Mouse (Mus musculus) adrenal gland, adult 8-10 months (tissue): ENCODE data around the gene Slc37a3. TPM values are rescaled to one million over a fixed set of nuclear protein-coding genes. Genes with fewer than 3 reads are reported as not detected.
"Not testable (repeated sequence)": the region's sequence is repeated elsewhere in the genome, so short reads cannot be mapped to it uniquely, and the experiment has no call there.

ENCODE experiments used
- DNase-seq: peaks from one replicate; pipeline ENCODE4 v3.0.0; 2022
- total RNA-seq, 4 experiments: library from RNA; stranded (reverse); gene quantifications; 2 replicates each; pipeline ENCODE4 v1.2.4; 2022

Gene Slc37a3
- 10 to 100 TPM; 32.3 to 57.1 (median 44.0) TPM for total RNA-seq

GRCm38 (mm10) chr6:39377311-39377827 lies at the start of gene Slc37a3:
Gene Slc37a3, minus strand, starts transcription at chr6:39377675.
- peak; percentile 80 for DNase-seq

- no peak for DNase-seq
Observed at GRCm38 (mm10) chr6:39426725-39427124, 49.2 kb upstream of the Slc37a3 start.

- no peak for DNase-seq
Observed at GRCm38 (mm10) chr6:39425181-39425580, 47.7 kb upstream of the Slc37a3 start.

GRCm38 (mm10) chr6:39423686-39424085 lies 46.2 kb upstream of the Slc37a3 start:
- no peak for DNase-seq

GRCm38 (mm10) chr6:39423130-39423551 lies 45.7 kb upstream of the Slc37a3 start:
- DNase-seq: no peak

GRCm38 (mm10) chr6:39420867-39421266 lies 43.4 kb upstream of the Slc37a3 start:
- DNase-seq: no peak

GRCm38 (mm10) chr6:39419851-39420721 lies 42.6 kb upstream of the Slc37a3 start, which contains the start of gene Mkrn1:
Gene Mkrn1, minus strand, starts transcription at chr6:39420462.
- peak; percentile 51 for DNase-seq

- peak; percentile 22 for DNase-seq
Observed at GRCm38 (mm10) chr6:39419386-39419850, 41.9 kb upstream of the Slc37a3 start.

GRCm38 (mm10) chr6:39416654-39417053 lies 39.2 kb upstream of the Slc37a3 start:
- not testable (repeated sequence) for DNase-seq

GRCm38 (mm10) chr6:39415762-39416161 lies 38.3 kb upstream of the Slc37a3 start:
- peak; percentile 44 for DNase-seq

GRCm38 (mm10) chr6:39414106-39414505 lies 36.6 kb upstream of the Slc37a3 start:
- no peak for DNase-seq

- DNase-seq: no peak
Observed at GRCm38 (mm10) chr6:39406480-39406879, 29.0 kb upstream of the Slc37a3 start.

- DNase-seq: no peak
Observed at GRCm38 (mm10) chr6:39403136-39403535, 25.7 kb upstream of the Slc37a3 start.

- no peak for DNase-seq
Observed at GRCm38 (mm10) chr6:39400343-39400742, 22.9 kb upstream of the Slc37a3 start.

- no peak for DNase-seq
Observed at GRCm38 (mm10) chr6:39398342-39398741, 20.9 kb upstream of the Slc37a3 start.

- no peak for DNase-seq
Observed at GRCm38 (mm10) chr6:39397046-39397445, 19.6 kb upstream of the Slc37a3 start.

GRCm38 (mm10) chr6:39395916-39396315 lies 18.4 kb upstream of the Slc37a3 start:
- DNase-seq: no peak

GRCm38 (mm10) chr6:39395471-39395870 lies 18.0 kb upstream of the Slc37a3 start:
- DNase-seq: no peak

- no peak for DNase-seq
Observed at GRCm38 (mm10) chr6:39389988-39390387, 12.5 kb upstream of the Slc37a3 start.

- peak; percentile 19 for DNase-seq
Observed at GRCm38 (mm10) chr6:39381125-39381880, 3.8 kb upstream of the Slc37a3 start, which contains the start of gene Rab19. Gene Rab19, plus strand, starts transcription at chr6:39381175.

GRCm38 (mm10) chr6:39380276-39380675 lies 2.8 kb upstream of the Slc37a3 start:
- no peak for DNase-seq

GRCm38 (mm10) chr6:39379749-39380148 lies 2.3 kb upstream of the Slc37a3 start:
- no peak for DNase-seq

GRCm38 (mm10) chr6:39379224-39379623 lies 1.7 kb upstream of the Slc37a3 start:
- DNase-seq: no peak
